15 mouse cellular contexts compared by ENCODE assay signal in the genomic region with DNA sequence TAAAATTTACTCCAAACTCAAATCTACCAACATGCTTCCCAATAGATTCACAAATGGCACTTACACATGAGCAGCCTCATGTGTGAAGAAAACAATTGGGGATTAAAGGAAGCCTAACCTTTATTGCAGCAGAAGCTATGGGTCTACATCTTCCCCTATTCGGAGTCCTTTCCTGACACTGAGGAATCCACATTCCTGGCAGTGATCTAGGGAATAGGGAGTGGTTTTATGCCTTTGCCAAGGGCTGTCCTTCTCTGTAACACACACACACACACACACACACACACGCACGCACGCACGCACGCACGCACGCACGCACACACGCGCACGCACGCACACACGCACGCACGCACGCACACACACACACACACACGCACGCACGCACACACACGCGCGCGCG.
"Had no signal": no experiment of that assay in that cellular context is flagged by ENCODE, and none has a peak within 500 bp of the region (broad histone marks: within the 10 kb centered on the region; RNA-seq: fewer than 3 reads in every experiment).

No protein-coding gene starts in this region.

- H3K4me3 ChIP-seq: liver, embryonic 15.5 days; megakaryocyte, embryonic 14.5 days; midbrain, embryonic 13.5 days; midbrain, embryonic 15.5 days; neural tube, embryonic 12.5 days; stomach, embryonic 15.5 days had no signal

- H3K4me1 ChIP-seq: midbrain, embryonic 13.5 days; midbrain, embryonic 15.5 days; stomach, embryonic 15.5 days had no signal

- H3K9me3 ChIP-seq: liver, embryonic 15.5 days; megakaryocyte, embryonic 14.5 days; midbrain, embryonic 13.5 days; midbrain, embryonic 15.5 days; neural tube, embryonic 12.5 days; stomach, embryonic 15.5 days had no signal

- H3K27me3 ChIP-seq: midbrain, embryonic 15.5 days; neural tube, embryonic 12.5 days; stomach, embryonic 15.5 days had no signal

- H3K36me3 ChIP-seq: liver, embryonic 15.5 days; midbrain, embryonic 13.5 days; midbrain, embryonic 15.5 days; neural tube, embryonic 12.5 days; stomach, embryonic 15.5 days had no signal

- H3K27ac ChIP-seq: liver, embryonic 15.5 days; macrophage; midbrain, embryonic 13.5 days; midbrain, embryonic 15.5 days; neural tube, embryonic 12.5 days; stomach, embryonic 15.5 days; stomach, postnatal 0 days had no signal

- H3K9ac ChIP-seq: liver, embryonic 15.5 days; liver, postnatal 0 days; lung, embryonic 14.5 days; midbrain, embryonic 13.5 days; midbrain, embryonic 15.5 days; neural tube, embryonic 12.5 days; stomach, embryonic 15.5 days had no signal

- DNase-seq: liver, postnatal 0 days; lung, embryonic 14.5 days; lung, postnatal 10 days; right cerebral cortex, postnatal 14 days; thymus, adult 2 months; thymus, postnatal 25 days; thymus, postnatal 4 days had no signal
